Mouse (Mus musculus) cerebellum, postnatal 4 days (tissue): ENCODE measurements around the gene Iqgap2.

ENCODE experiments used
- DNase-seq, 2 experiments: peaks; one replicate each; pipeline ENCODE4 v3.0.0; 2022; ENCODE audit warnings: low spot score in 2 of 2, mixed read lengths in 1 of 2

Gene Iqgap2

GRCm38 (mm10) chr13:95583237-95584189, 308.2 kb downstream of the Iqgap2 start:
- peak in 1 of 2 experiments; percentile 39 for DNase-seq

DNA sequence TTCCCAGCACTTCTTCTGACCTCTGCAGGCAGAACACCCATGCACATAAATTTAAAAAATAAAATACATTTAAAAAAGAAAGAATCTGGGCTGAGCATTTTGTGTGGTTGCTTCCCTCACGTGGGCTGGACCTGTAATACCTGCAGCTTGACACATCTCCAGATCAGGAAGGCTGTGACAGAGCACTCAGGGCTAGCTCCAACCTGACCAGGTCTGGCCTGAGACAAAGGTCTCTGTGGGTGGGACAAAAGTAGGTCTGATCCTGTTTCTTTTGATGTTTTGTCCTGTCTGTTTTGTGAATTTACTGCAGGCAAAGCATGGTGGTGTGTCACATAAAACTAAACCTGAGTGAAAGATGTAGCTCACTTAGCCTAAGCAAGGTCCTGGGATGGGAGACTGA, 309.9 kb downstream of the Iqgap2 start:
- no peak for DNase-seq

- no peak for DNase-seq
Measured at GRCm38 (mm10) chr13:95578016-95578697, 313.6 kb downstream of the Iqgap2 start.
